Mouse (Mus musculus): ENCODE results near the gene Gal3st2c.
"Not testable (repeated sequence)": the region's sequence is repeated elsewhere in the genome, so short reads cannot be mapped to it uniquely, and the experiment has no call there.

Gene Gal3st2c

GRCm38 (mm10) chr1:94051104-94051503 lies 60.8 kb downstream of the Gal3st2c start:
- DNase-seq: no peak

- no peak for DNase-seq
Observed at GRCm38 (mm10) chr1:94052373-94052772, 62.1 kb downstream of the Gal3st2c start, which contains the start of gene Pdcd1. TSS of gene Pdcd1 (minus strand) at chr1:94052553.

GRCm38 (mm10) chr1:94053530-94054216 lies 63.4 kb downstream of the Gal3st2c start:
- no peak for DNase-seq

GRCm38 (mm10) chr1:94054481-94054880 lies 64.2 kb downstream of the Gal3st2c start:
- no peak for DNase-seq

GRCm38 (mm10) chr1:94055966-94056365 lies 65.7 kb downstream of the Gal3st2c start:
- DNase-seq: no peak

GRCm38 (mm10) chr1:94057401-94057800 lies 67.1 kb downstream of the Gal3st2c start:
- DNase-seq: no peak

- DNase-seq: not testable (repeated sequence)
Observed at GRCm38 (mm10) chr1:94058281-94058680, 68.0 kb downstream of the Gal3st2c start.
